Mouse (Mus musculus): ENCODE measurements around the gene Spi1.

- TF ChIP-seq CTCF (conservative IDR thresholded peaks at IDR 0.05; ENCODE audit: insufficient read depth, insufficient read length, low read depth, low read length) (no peak), POLR2A (IDR thresholded peaks at IDR 0.05; ENCODE audit: low read depth, low read length) (no peak)
Observed at GRCm38 (mm10) chr2:91121497-91121896, 39.3 kb downstream of the Spi1 start.
